Mouse (Mus musculus): ENCODE results near the gene Cd93.

DNA sequence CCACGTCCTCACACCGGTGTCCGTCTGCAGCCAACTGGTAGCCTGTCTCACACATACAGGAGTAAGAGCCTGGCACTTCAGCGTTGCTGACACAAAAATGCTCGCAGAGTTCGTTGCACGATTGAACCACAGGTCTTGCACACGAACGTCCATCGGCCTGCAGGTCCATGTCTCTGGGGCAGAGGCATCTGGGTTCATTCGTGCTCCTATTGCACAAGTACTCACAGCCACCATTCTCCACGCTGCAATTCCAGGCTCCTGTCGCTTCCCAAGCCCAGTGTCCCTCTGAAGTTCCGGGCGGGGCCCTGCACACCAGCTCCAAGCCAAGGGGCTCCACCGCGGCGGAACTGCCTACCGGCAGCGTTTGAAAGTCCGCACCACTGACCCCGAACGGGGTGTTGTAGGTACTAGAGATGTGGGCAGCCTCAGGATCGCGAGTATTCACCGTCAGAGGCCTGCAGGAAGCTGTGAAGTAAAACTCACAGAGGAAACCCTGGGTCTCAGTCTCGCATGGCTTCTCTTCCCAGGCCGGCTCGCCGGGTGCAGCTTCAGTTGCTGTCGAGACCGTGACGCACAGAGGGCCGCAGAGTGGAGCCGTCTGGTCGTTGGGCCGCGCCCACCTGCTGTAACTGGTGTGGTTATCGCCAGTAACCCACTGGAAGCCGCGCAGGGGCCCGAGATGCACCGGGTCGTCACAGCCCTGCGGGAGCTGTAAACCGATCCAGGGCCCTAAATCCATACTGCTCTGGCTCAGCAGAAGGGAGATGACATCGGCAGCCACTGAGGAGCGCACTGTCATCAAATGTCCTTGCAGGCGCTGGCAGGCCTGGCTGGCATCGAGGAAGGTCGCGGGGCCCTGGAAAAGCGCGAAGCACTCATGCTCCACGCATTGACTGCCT, 36.1 kb downstream of the Cd93 start:
- TF ChIP-seq TCF12 (IDR thresholded peaks at IDR 0.05; ENCODE audit: insufficient read depth, poor library complexity, severe bottlenecking) (no peak), POLR2A (IDR thresholded peaks at IDR 0.05; ENCODE audit: insufficient read length, low read depth) (no peak)

Data from myocyte (in vitro differentiated cells).